ENCODE assay signal across 16 mouse cellular contexts in genomic region chr14:74672137-74673019, GRCm38 (mm10). TPM values are rescaled to one million over a fixed set of nuclear protein-coding genes. Genes with fewer than 3 reads are reported as not detected.
DNase-seq lines count a peak whose midpoint lies in the region; ATAC-seq and TF ChIP-seq lines count a peak whose summit lies in the region.
"Had no signal": no experiment of that assay in that cellular context is flagged by ENCODE, and none has a peak within 500 bp of the region (broad histone marks: within the 10 kb centered on the region; RNA-seq: fewer than 3 reads in every experiment).

No protein-coding gene starts in this region.

- 54% methylated on average over 10 of the region's 10 CpGs for WGBS in liver, postnatal 0 days (ENCODE audit: insufficient replicate concordance)

- H3K27ac ChIP-seq in liver, postnatal 0 days (ENCODE audit: low read depth), result peak overlapping the region; percentile 67
- H3K27ac ChIP-seq in gastrocnemius, adult 2 months, result no peak overlapping the region
- H3K27ac ChIP-seq: forebrain, embryonic 15.5 days; limb, embryonic 13.5 days; macrophage; neural tube, embryonic 13.5 days had no signal

- intact Hi-C loops in gastrocnemius, adult 2 months (cut with DNase I), result no loop called here

- peak overlapping the region; percentile 50 for H3K4me2 ChIP-seq in liver, postnatal 0 days (ENCODE audit: low read depth, low read length)
- H3K4me2 ChIP-seq: forebrain, embryonic 15.5 days; limb, embryonic 13.5 days; neural tube, embryonic 13.5 days had no signal

- no peak for TF ChIP-seq CTCF in liver, postnatal 0 days (IDR thresholded peaks at IDR 0.05; ENCODE audit: low read depth)
- no peak for TF ChIP-seq CTCF in gastrocnemius, adult 2 months (IDR thresholded peaks at IDR 0.05)

- H3K9ac ChIP-seq in liver, postnatal 0 days (replicated peaks), result peak overlapping the region; percentile 17; the same call in 1 of the 2 replicates
- H3K9ac ChIP-seq: forebrain, embryonic 15.5 days; limb, embryonic 13.5 days; neural tube, embryonic 13.5 days had no signal

- no peaks in the 10 kb centered on the region for H3K9me3 ChIP-seq in erythroblast, embryonic 14.5 days (ENCODE audit: control insufficient read depth, low read length)
- H3K9me3 ChIP-seq in liver, postnatal 0 days (ENCODE audit: low read length), result no peaks in the 10 kb centered on the region
- H3K9me3 ChIP-seq: forebrain, embryonic 15.5 days; limb, embryonic 13.5 days; neural tube, embryonic 13.5 days had no signal

- peak; percentile 97 for TF ChIP-seq EP300 in liver, postnatal 0 days (IDR thresholded peaks at IDR 0.05; ENCODE audit: low read depth)

- ATAC-seq in liver, postnatal 0 days, result peak; percentile 93
- ATAC-seq: forebrain, embryonic 15.5 days; inflammation-experienced regulatory T-cells, adult 6 months had no signal

- H3K4me1 ChIP-seq in erythroblast, embryonic 14.5 days (ENCODE audit: control insufficient read depth), result peaks cover 47% of the 10 kb centered on the region
- peaks cover 5% of the 10 kb centered on the region; the same call in 1 of the 2 replicates for H3K4me1 ChIP-seq in liver, postnatal 0 days (ENCODE audit: insufficient read depth)
- H3K4me1 ChIP-seq: forebrain, embryonic 15.5 days; limb, embryonic 13.5 days; neural tube, embryonic 13.5 days had no signal

- H3K27me3 ChIP-seq in erythroblast, embryonic 14.5 days (ENCODE audit: control insufficient read depth), result no peaks in the 10 kb centered on the region
- H3K27me3 ChIP-seq in liver, postnatal 0 days (ENCODE audit: insufficient read depth, low read length), result no peaks in the 10 kb centered on the region
- H3K27me3 ChIP-seq: forebrain, embryonic 15.5 days; limb, embryonic 13.5 days; neural tube, embryonic 13.5 days had no signal

- peak; percentile 52 for DNase-seq in spleen, adult 12 weeks (ENCODE audit: low spot score)
- no peak for DNase-seq in spleen, adult 18-20 months
- peak; percentile 37 for DNase-seq in liver, postnatal 0 days
- no peak for DNase-seq in gastrocnemius, adult 2 months
- DNase-seq in left cerebral cortex, adult 11 months (ENCODE audit: low spot score), result no peak
- no peak for DNase-seq in frontal cortex, postnatal 10 days (ENCODE audit: low spot score in 2 of 2)
- DNase-seq in kidney, postnatal 10 days, result no peak
- DNase-seq: adrenal gland, postnatal 36 days; heart, postnatal 10 days; layer of hippocampus, adult 9-11 months had no signal

- no peaks in the 10 kb centered on the region for H3K36me3 ChIP-seq in erythroblast, embryonic 14.5 days (ENCODE audit: control insufficient read depth)
- H3K36me3 ChIP-seq in liver, postnatal 0 days (replicated peaks; ENCODE audit: insufficient read depth, low read length), result no peaks in the 10 kb centered on the region
- H3K36me3 ChIP-seq: forebrain, embryonic 15.5 days; limb, embryonic 13.5 days; neural tube, embryonic 13.5 days had no signal

- H3K4me3 ChIP-seq in erythroblast, embryonic 14.5 days (replicated peaks), result peak overlapping the region; percentile 53
- H3K4me3 ChIP-seq in liver, postnatal 0 days (ENCODE audit: low read depth, low read length), result peak overlapping the region; percentile 14; the same call in 1 of the 2 replicates
- no peak overlapping the region for H3K4me3 ChIP-seq in gastrocnemius, adult 2 months
- H3K4me3 ChIP-seq: forebrain, embryonic 15.5 days; limb, embryonic 13.5 days; neural tube, embryonic 13.5 days had no signal

RNA-seq across cellular contexts. Expression of gene Htr2a, which starts 31.7 kb away (rescaled TPM):
- not detected in 2 replicates for polyA plus RNA-seq in erythroblast, embryonic 14.5 days (2012)
- 0.20 and 0.21 TPM in 2 replicates for polyA plus RNA-seq in liver, postnatal 0 days (2015; fragmentation: Nextera tagmentation; extraction: Ambion mirVana)
- under 1 TPM; 0.15 to 0.20 TPM for total RNA-seq in gastrocnemius, adult 2 months (2021)

RNA-seq across cellular contexts. Expression of gene Esd, which starts 59.7 kb away (rescaled TPM):
- 2.2 and 3.4 TPM in 2 replicates for polyA plus RNA-seq in erythroblast, embryonic 14.5 days (2012)
- 270 and 275 TPM in 2 replicates for polyA plus RNA-seq in liver, postnatal 0 days (2015; fragmentation: Nextera tagmentation; extraction: Ambion mirVana)
- total RNA-seq in gastrocnemius, adult 2 months (2021), result 10 to 100 TPM; 70.6 to 75.1 TPM

Comparison
In these comparisons a context has a peak if more than half of its experiments do, and no peak if none do; other contexts are left out.
1. DNase-seq: peak in spleen, adult 12 weeks (single experiment) and liver, postnatal 0 days (single experiment); none in spleen, adult 18-20 months (0 of 2), gastrocnemius, adult 2 months (single experiment), left cerebral cortex, adult 11 months (single experiment), frontal cortex, postnatal 10 days (0 of 2) and kidney, postnatal 10 days (single experiment).
2. RNA of gene Esd, which starts 59.7 kb away (polyA plus RNA-seq): 270 to 275 TPM in liver, postnatal 0 days; 2.2 to 3.4 TPM in erythroblast, embryonic 14.5 days; every median in the first group is over 10 times any median in the second.